Mouse (Mus musculus) C2C12 (cell line): Measurements from ENCODE around the gene 1500009C09Rik. TPM values are rescaled to one million over a fixed set of nuclear protein-coding genes. Genes with fewer than 3 reads are reported as not detected.

ENCODE experiments used
- H3K27me3 ChIP-seq: one replicate; pipeline ENCODE4 v1.6.1; 2011; ENCODE audit not compliant: control insufficient read depth, insufficient read depth, insufficient read length
- H3K36me3 ChIP-seq: one replicate; pipeline ENCODE4 v1.6.1; 2011; ENCODE audit not compliant: control insufficient read depth, insufficient read depth
- H3K4me3 ChIP-seq: one replicate; pipeline ENCODE4 v1.5.1; 2011; ENCODE audit warnings: mild to moderate bottlenecking, control low read depth; ENCODE audit not compliant: poor library complexity, insufficient read depth, severe bottlenecking
- H3K79me2 ChIP-seq: one replicate; pipeline ENCODE4 v1.6.1; 2011; ENCODE audit not compliant: control insufficient read depth, insufficient read depth
- H3K79me3 ChIP-seq: one replicate; pipeline ENCODE4 v1.6.1; 2011; ENCODE audit warnings: low read depth, control low read depth
- H3ac ChIP-seq: one replicate; pipeline ENCODE3; 2011; ENCODE audit warnings: low read depth; ENCODE audit not compliant: control insufficient read depth, insufficient read length
- CEBPB ChIP-seq: IDR thresholded peaks from one replicate; pipeline ENCODE4 v1.6.1; 2011; ENCODE audit warnings: low read depth, mild to moderate bottlenecking, control low read depth, moderate library complexity
- CTCF ChIP-seq: IDR thresholded peaks from one replicate; pipeline ENCODE4 v1.5.1; 2011; ENCODE audit not compliant: control insufficient read depth, insufficient read depth, insufficient read length
- FOSL1 ChIP-seq: IDR thresholded peaks from one replicate; pipeline ENCODE4 v1.8.0; 2011; ENCODE audit warnings: mild to moderate bottlenecking, low read length; ENCODE audit not compliant: poor library complexity, insufficient read depth, severe bottlenecking
- MAX ChIP-seq: IDR thresholded peaks from one replicate; pipeline ENCODE4 v1.6.1; 2011; ENCODE audit warnings: mild to moderate bottlenecking, control low read depth
- MYOD1 ChIP-seq: IDR thresholded peaks from one replicate; pipeline ENCODE4 v1.6.1; 2011; ENCODE audit warnings: low read depth; ENCODE audit not compliant: control insufficient read depth, insufficient read length
- MYOG ChIP-seq: IDR thresholded peaks from one replicate; pipeline ENCODE4 v1.6.1; 2011; ENCODE audit not compliant: control insufficient read depth, insufficient read length; ENCODE audit errors: extremely low read depth
- USF1 ChIP-seq: IDR thresholded peaks from one replicate; pipeline ENCODE4 v1.6.1; 2011; ENCODE audit warnings: low read depth, mild to moderate bottlenecking, control low read depth, moderate library complexity
- polyA plus RNA-seq: library from polyadenylated mRNA; unstranded; fragments of >200 nt; fragmentation: generic; extraction: Trizol; gene quantifications from one replicate; pipeline ENCODE4 v1.2.1, GENCODE M21; 2012; ENCODE audit warnings: missing spikeins

1500009C09Rik gene
- polyA plus RNA-seq, 1 experiment = not detected

DNA sequence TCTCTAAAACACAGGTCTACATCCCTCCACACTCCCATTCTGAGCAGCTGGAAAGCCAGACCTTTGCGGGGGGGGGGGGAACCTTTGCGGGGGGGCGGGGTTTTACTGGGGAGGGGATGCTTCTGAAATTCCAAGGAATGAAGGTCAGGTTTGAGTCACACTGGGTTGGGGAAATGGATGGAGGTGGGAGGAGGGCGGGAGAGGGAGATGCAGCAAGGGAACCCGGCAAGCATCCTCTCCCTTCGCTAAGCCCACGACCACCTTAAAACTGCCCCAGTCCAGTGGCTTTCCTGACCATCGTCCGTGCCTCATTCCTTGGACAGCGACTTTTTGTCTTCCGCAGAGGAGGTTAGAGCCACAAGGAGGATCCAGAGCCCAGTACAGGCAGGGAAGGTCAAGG lies 40.9 kb upstream of the 1500009C09Rik start:
- H3K79me2 ChIP-seq = no peaks in the 10 kb centered on the region
- TF ChIP-seq FOSL1 (no peak), CTCF (no peak), USF1 (no peak)
- H3ac ChIP-seq = no peak overlapping the region
- H3K36me3 ChIP-seq = peaks cover 3% of the 10 kb centered on the region
- H3K79me3 ChIP-seq = no peaks in the 10 kb centered on the region
- H3K27me3 ChIP-seq = peaks cover 38% of the 10 kb centered on the region
- no peak overlapping the region for H3K4me3 ChIP-seq

DNA sequence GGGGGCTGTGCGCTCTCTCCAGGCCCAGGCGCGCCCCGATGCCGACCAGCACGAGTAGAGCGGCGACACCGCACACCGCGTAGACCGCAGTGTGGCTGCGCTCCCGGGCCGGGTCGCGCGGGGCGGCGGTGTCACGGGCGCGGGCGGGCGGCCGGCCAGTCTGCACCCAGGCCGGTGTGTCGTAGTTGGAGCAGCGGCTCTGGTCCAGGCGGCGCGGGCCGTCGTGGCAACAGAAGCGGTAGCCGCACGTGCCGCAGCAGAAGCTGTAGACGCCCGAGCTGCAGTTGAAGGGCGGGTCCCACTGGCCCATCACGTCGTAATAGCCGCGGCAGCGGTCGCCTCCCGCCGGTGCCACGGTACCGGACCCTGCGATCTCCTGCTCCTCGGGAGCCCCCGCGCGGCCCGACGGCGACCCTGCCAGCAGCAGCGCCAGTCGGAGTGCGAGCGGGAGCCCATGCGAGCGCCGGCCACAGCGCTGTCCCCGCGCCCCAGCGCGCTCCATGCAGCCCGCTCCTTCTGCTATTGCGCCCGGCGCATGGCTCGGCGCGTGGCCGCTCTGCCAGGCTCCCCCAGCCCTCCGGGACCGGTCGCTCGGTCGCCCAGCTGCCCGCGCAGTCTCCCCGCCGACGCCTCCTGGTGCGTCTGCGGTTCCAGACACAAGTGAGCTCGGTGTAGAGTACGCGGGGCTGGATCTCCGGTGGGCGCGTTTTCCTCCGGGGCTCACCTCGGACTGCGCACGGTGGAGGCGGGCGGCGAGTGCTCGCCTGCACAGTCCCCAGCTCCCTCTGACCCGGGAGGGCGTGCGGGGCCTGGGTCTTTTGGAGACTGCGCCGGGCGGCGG lies 40.1 kb upstream of the 1500009C09Rik start:
- H3K36me3 ChIP-seq = no peaks in the 10 kb centered on the region
- no peak overlapping the region for H3ac ChIP-seq
- H3K79me3 ChIP-seq = no peaks in the 10 kb centered on the region
- H3K27me3 ChIP-seq = peaks cover 38% of the 10 kb centered on the region
- H3K79me2 ChIP-seq = no peaks in the 10 kb centered on the region
- no peak overlapping the region for H3K4me3 ChIP-seq
- TF ChIP-seq CEBPB (no peak), USF1 (no peak), FOSL1 (no peak), CTCF (no peak), MYOD1 (no peak), MYOG (no peak), MAX (no peak)

DNA sequence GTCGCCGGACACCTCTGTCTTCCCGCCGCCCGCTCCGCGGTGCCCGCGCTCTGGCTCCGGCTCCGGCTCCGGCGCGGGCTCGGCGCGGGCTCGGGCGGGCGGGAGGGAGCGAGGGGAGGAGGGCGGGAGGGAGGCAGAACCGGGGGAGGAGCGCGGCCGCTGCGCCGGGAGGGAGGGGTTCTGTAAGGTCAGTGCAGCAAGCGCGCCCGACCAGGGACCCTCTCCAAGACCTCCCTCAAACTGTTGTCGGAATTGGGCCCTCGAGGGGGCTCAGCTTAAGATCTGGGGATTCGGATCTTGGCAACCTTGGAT lies 39.5 kb upstream of the 1500009C09Rik start, which contains the start of gene Shisa8:
Gene Shisa8 (minus strand): TSS at position 64 of the 312 bp plus-strand sequence.
- Histone ChIP-seq H3K27me3 (peaks cover 38% of the 10 kb centered on the region), H3K79me3 (no peaks in the 10 kb centered on the region), H3K4me3 (no peak within 1 kb of the TSS), H3K79me2 (no peaks in the 10 kb centered on the region), H3K36me3 (no peaks in the 10 kb centered on the region), H3ac (no peak within 1 kb of the TSS)
- no peak for TF ChIP-seq USF1
- no peak for TF ChIP-seq FOSL1
- no peak for TF ChIP-seq MYOD1
- no peak for TF ChIP-seq CEBPB
- no peak for TF ChIP-seq MAX
- TF ChIP-seq MYOG = no peak
- no peak for TF ChIP-seq CTCF

DNA sequence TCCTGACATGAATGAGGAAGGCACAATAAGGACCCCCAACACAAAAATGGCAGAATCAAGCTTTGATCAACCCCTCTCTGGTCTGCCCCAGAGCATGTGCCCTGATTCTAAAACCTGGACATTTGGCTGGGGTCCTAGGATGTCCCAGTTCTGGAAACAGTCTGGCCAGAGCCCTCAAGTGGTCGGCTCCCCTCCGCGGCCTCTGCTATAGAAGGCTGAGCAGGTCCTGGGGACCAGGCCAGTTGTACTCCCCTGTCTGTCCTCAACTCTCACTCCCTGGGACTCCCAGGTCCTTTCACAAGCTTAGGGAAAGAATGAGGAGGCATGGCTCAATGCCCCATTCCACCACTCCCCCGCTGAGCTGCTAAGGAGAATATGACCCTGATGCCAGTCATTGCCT lies 39.0 kb upstream of the 1500009C09Rik start:
- no peaks in the 10 kb centered on the region for H3K79me2 ChIP-seq
- no peak overlapping the region for H3ac ChIP-seq
- no peaks in the 10 kb centered on the region for H3K79me3 ChIP-seq
- no peak overlapping the region for H3K4me3 ChIP-seq
- no peak for TF ChIP-seq MYOD1
- no peak for TF ChIP-seq CEBPB
- TF ChIP-seq FOSL1 = no peak
- TF ChIP-seq MAX = no peak
- TF ChIP-seq CTCF = no peak
- no peak for TF ChIP-seq MYOG
- TF ChIP-seq USF1 = no peak
- peaks cover 38% of the 10 kb centered on the region for H3K27me3 ChIP-seq
- no peaks in the 10 kb centered on the region for H3K36me3 ChIP-seq

DNA sequence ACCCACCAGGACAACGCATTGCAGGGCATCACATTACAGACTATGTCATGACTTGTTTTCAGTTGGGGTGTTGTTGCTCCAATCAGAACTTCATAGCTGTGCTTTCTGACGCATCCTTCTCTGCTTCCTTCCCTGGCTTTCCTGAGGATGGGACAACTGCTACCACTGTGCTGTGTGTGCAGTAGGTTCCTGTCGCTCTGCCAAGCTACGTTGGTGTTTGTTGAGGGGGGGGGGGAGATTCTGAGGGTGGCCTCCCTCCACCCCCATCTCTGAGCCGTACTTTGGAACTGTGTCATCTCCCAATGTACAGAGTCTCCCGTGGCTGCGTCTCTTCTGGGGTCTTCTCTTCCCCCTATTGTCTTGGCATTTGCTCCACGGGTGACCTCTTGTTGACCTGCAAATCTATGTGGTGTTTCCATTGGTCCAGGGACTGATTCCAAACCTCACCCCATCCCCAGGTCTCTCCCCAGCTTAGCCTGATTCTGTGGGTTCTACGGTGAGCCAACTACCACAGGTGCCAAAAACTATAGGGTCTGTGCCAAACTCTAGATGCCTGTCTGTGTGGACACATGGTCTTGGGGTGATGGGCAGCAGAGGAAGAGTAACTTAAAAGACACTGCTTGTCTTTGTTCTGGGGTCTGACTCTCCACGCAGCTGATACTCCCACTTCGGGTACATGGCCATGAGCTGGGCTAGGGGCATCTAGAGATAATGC lies 36.7 kb upstream of the 1500009C09Rik start:
- Histone ChIP-seq H3K79me2 (no peaks in the 10 kb centered on the region), H3K4me3 (no peak overlapping the region), H3K79me3 (no peaks in the 10 kb centered on the region), H3K27me3 (peaks cover 38% of the 10 kb centered on the region), H3K36me3 (no peaks in the 10 kb centered on the region), H3ac (no peak overlapping the region)
- TF ChIP-seq MYOG (no peak), CEBPB (no peak), MYOD1 (no peak), FOSL1 (no peak), CTCF (no peak), MAX (no peak), USF1 (no peak)
